Mouse (Mus musculus) CD4-positive helper T cell, adult 2 months (primary cell): ENCODE measurements at regions not wholly inside any gene's neighbourhood (a gene's known extent, or its start where the extent isn't known, plus 50 kb on each side); places are given as distances from the start of the nearest gene placed in this dataset.

Experiments used
- DNase-seq: peaks from one replicate; pipeline ENCODE4 v3.0.0-alpha.2; 2012; ENCODE audit warnings: low read depth, missing footprints, low spot score

DNA sequence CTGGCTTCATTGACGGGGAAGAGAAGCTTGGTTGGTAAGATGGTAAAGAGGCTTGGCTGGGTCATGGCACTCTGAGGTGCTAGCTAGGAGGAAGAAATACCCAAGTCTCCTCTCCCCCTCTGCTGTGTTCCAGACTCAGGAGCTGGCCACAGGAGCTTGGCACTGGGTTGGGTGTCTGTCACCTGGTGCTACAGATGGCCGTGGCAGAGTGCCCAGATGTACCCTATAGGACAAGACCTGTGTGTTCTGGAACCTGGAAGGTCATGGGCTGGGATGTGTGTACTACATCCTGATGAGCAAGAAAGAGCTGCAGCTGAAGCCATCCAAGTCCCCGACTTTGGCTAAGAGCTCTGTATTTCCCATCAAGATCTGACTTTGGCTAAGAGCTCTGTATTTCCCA is 72.4 kb downstream of the Nupl2 start:
- no peak for DNase-seq

DNA sequence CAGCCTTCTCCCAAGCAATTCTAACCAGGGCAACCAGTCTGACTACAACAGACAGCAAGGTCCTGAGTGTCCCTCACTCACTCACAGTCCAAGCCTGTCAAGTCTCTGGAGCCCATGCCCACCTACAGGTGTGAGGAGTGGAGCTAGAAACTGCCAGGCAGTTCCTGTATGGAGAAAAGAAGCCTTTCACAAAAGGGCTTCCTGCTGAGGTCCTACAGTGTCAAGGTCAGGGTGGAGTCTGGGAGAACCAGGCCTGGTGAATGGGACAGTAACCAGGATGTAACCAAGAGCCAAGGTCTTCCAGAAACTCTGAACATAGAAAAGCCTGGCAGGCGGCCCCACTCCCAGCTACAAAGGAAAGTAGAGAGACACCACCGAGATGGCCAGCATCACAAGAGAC is 74.2 kb downstream of the Nupl2 start:
- DNase-seq, result no peak

DNA sequence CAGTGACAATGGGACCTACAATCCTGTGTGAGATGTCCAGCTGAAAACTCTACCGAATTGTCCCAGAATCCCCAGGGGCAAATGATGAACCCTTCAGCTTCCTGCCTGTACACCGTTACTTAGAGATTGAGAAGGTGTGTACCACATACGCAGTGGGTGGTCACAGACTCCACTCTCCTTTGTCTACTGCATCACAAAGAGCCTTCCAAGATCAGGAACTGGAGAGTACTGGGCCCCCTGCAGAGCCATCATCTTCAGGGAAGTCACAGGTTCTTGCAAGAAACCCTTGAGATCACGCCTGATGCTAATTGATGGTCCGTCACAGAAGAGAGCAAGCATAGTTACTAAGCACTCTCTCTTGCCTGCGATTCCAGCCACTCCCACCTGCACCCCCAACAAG is 79.4 kb downstream of the Nupl2 start:
- DNase-seq, result no peak

DNA sequence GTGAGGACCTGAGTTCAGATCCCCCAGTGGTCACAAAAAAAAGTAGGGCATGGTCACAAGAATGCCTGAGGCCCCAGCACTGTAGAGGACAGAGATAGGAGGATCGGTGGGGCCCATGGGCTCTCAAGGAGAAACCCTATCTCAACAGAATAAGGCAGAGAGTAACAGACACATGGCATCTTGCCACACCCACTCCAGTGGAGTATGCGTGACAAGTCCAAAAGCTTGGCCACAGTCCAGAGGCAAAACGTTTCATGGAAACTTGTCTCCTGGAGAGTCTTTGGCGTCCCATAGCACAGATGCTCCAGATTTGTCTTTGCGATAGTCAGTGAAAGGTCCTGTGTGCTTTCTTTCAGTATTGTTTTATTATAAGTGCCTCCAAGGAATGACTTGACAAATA is 90.7 kb downstream of the Nupl2 start:
- DNase-seq, result no peak

DNA sequence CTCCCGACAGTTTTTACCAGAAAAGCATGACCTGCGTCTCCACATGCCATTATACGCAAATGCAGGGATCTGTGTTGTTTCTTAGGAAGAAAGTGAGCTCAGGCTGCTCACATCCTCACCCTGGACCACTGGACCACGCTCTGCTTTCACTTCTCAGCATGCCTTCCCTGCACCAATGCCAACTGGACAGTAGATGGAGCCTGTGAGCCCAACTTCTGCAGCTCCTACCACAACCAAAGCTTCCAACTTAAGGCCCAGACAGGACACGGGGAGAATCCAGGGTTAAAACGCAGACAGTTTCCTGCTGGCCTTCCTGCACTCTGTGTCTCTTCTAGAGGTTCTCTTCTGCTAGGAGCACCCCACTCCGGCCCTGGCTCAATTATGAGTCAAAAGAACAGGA is 90.3 kb downstream of the Kcnh2 start:
- DNase-seq, result peak; percentile 69

DNA sequence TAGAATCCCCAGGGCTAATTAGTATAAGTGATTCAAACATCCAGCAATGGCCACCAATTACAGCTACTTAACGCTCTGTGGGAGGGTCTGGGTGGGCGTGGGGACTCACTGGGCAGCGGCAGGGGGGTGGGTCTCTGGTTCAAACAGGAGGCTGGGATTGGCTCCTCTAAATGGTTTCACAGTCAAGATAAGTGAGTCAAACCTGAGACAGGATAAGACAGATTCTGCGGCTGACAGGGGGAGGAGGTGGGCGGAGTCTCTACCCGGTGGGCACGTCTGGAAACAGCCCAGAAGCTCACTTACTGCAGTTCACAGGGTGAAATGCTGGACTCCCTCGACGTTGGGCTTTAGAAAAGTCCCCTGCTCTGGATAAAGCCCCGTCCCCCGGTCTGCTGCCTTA is 89.3 kb downstream of the Kcnh2 start:
- DNase-seq, result peak; percentile 47

DNA sequence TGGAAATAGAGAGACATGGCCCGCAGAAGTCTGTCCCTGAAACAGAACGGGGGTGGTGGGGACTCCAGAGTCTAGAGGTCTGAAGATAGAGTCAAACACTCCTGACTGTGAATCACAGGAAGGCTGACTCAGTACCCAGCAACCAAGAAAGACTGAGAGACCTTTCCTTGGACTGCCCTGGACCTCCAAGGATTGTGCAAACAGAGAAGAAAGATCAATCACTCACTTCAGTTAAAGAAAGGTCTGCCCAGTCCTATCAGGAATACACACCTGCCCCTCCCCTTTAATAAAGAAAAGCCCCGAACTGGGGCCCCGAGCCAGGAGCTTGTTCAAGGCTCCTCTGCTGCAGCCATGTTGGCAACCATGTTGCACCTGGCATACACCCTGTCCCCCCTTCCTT is 87.3 kb downstream of the Kcnh2 start:
- no peak for DNase-seq

DNA sequence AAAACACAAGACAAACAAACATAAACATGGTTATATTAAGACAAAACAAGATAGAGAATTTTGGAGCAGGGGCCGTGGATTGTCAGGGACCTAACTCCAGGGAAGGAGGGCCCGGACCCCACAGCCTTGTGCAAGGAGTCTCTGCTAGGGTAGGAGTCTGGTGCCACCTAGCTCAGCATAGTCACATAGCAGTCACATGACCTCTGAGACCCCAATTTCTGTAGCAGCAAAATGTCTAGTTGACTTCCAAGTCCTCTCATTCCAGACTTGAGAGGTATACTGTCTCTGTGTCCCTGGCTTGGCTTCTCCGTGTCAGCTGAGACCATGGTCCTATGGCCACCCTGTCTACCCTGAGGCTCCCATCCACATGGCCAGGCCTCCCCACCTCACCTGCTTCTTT is 86.0 kb downstream of the Kcnh2 start:
- DNase-seq, result peak; percentile 6

DNA sequence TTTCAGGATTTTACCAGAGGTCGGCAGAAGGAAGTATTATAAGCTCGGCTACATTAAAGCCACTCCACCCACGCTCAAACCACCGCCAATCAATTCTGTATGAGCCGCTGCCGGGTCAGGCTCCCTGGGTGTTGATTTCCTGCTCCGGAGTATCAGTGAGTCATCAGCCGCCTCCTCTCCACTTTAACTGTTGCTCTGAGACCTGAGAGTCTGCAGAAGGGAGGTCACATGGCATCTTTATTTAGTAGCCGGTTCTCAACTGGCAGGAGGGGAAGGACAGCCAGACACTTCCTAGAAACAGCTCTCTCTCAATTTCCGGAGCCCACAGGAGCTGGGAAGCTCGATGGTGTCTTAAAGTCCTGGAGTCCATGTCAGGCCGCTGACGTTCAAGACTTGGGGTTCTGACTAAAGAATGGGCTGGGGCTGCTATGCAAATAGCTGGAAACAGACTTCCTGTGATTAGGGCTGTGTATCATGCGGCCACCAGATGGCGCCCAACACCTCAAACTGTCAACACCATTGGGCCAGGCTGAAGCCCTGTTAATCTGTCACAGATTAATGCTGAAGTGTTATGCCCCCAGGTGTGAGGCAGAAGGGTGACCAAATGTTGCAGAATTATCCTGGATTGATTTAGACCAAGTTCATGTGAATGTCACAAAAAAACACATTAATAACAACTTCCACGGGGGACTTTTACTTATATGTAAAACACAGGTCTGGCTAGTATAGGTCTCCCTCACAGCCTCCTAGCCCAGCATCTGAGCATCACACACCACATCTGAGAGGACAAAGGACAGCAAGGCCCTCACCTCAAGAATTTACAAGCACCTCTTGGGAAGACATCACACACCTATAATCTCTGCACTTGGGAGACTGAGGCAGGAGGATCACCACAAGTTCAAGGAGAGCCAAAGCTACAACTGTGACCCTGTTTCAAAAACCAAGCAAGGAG is 84.8 kb downstream of the Kcnh2 start:
- peak; percentile 92 for DNase-seq
